Mouse (Mus musculus): ENCODE measurements around the gene Glmp. TPM values are rescaled to one million over a fixed set of nuclear protein-coding genes. Genes with fewer than 3 reads are reported as not detected.
A peak's percentile ranks its signal among the peaks of the same experiment; 100 is the strongest.

Glmp gene
- polyA plus RNA-seq, 1 experiment, result 171 TPM

- Histone ChIP-seq H3K4me2 (ENCODE audit: low read depth) (no peak overlapping the region), H3K79me2 (ENCODE audit: control insufficient read depth, insufficient read depth) (peaks cover 39% of the 10 kb centered on the region), H3K4me3 (peak overlapping the region; percentile 92), H3K36me3 (ENCODE audit: control insufficient read depth, insufficient read depth) (no peaks in the 10 kb centered on the region), H3ac (ENCODE audit: control insufficient read depth, insufficient read length) (no peak overlapping the region), H3K27me3 (ENCODE audit: control insufficient read depth, insufficient read depth, insufficient read length) (no peaks in the 10 kb centered on the region)
- TF ChIP-seq MAX (IDR thresholded peaks at IDR 0.05; ENCODE audit: low read depth) (no peak), REST (IDR thresholded peaks at IDR 0.05; ENCODE audit: insufficient read depth, insufficient read length) (no peak), USF1 (IDR thresholded peaks at IDR 0.05; ENCODE audit: low read depth) (no peak), MYOD1 (IDR thresholded peaks at IDR 0.05; ENCODE audit: control insufficient read depth in 1 of 3, insufficient read length in 2 of 3, low read depth in 2 of 3) (no peak), POLR2A (IDR thresholded peaks at IDR 0.05; ENCODE audit: insufficient read length, low read depth) (no peak), SRF (IDR thresholded peaks at IDR 0.05; ENCODE audit: control insufficient read depth, insufficient read length, low read depth) (no peak), TCF3 (IDR thresholded peaks at IDR 0.05; ENCODE audit: insufficient read length, low read depth) (no peak), E2F4 (IDR thresholded peaks at IDR 0.05; ENCODE audit: insufficient read depth) (no peak), MYOG (IDR thresholded peaks at IDR 0.05; ENCODE audit: control insufficient read depth in 1 of 3, insufficient read depth in 1 of 3, insufficient read length in 2 of 3, low read depth in 2 of 3) (no peak), TCF12 (IDR thresholded peaks at IDR 0.05; ENCODE audit: insufficient read depth, poor library complexity, severe bottlenecking) (no peak)
These were observed 9.3 kb downstream of the Glmp start for GRCm38 (mm10) chr3:88334029-88334658.

GRCm38 (mm10) chr3:88334902-88335435 lies 10.1 kb downstream of the Glmp start:
- H3ac ChIP-seq (ENCODE audit: control insufficient read depth, insufficient read length), result peak overlapping the region; percentile 69
- H3K36me3 ChIP-seq (ENCODE audit: control insufficient read depth, insufficient read depth), result no peaks in the 10 kb centered on the region
- H3K4me2 ChIP-seq (ENCODE audit: low read depth), result peak overlapping the region; percentile 75
- peaks cover 47% of the 10 kb centered on the region for H3K79me2 ChIP-seq (ENCODE audit: control insufficient read depth, insufficient read depth)
- TF ChIP-seq POLR2A (IDR thresholded peaks at IDR 0.05; ENCODE audit: insufficient read length, low read depth), result no peak
- TF ChIP-seq POLR2AphosphoS2 (IDR thresholded peaks at IDR 0.05; ENCODE audit: insufficient read length, low read depth), result no peak
- TF ChIP-seq USF1 (IDR thresholded peaks at IDR 0.05; ENCODE audit: low read depth), result no peak
- no peak for TF ChIP-seq E2F4 (IDR thresholded peaks at IDR 0.05; ENCODE audit: insufficient read depth)
- no peak for TF ChIP-seq MYOG (IDR thresholded peaks at IDR 0.05; ENCODE audit: control insufficient read depth in 1 of 3, insufficient read depth in 1 of 3, insufficient read length in 2 of 3, low read depth in 2 of 3)
- no peak for TF ChIP-seq SRF (IDR thresholded peaks at IDR 0.05; ENCODE audit: control insufficient read depth, insufficient read length, low read depth)
- no peak for TF ChIP-seq TCF3 (IDR thresholded peaks at IDR 0.05; ENCODE audit: insufficient read length, low read depth)
- no peak for TF ChIP-seq MYOD1 (IDR thresholded peaks at IDR 0.05; ENCODE audit: control insufficient read depth in 1 of 3, insufficient read length in 2 of 3, low read depth in 2 of 3)
- TF ChIP-seq TCF12 (IDR thresholded peaks at IDR 0.05; ENCODE audit: insufficient read depth, poor library complexity, severe bottlenecking), result no peak
- no peak for TF ChIP-seq CEBPB (IDR thresholded peaks at IDR 0.05; ENCODE audit: insufficient read depth, poor library complexity, severe bottlenecking)
- H3K4me3 ChIP-seq, result peak overlapping the region; percentile 92
- H3K27me3 ChIP-seq (ENCODE audit: control insufficient read depth, insufficient read depth, insufficient read length), result no peaks in the 10 kb centered on the region

- Histone ChIP-seq H3K27me3 (ENCODE audit: control insufficient read depth, insufficient read depth, insufficient read length) (no peaks in the 10 kb centered on the region), H3K4me2 (ENCODE audit: low read depth) (peak overlapping the region; percentile 75), H3ac (ENCODE audit: control insufficient read depth, insufficient read length) (peak overlapping the region; percentile 69), H3K36me3 (ENCODE audit: control insufficient read depth, insufficient read depth) (peaks cover 3% of the 10 kb centered on the region), H3K79me2 (ENCODE audit: control insufficient read depth, insufficient read depth) (peaks cover 53% of the 10 kb centered on the region), H3K4me3 (peak overlapping the region; percentile 92)
- TF ChIP-seq SRF (IDR thresholded peaks at IDR 0.05; ENCODE audit: control insufficient read depth, insufficient read length, low read depth) (no peak), MYOD1 (IDR thresholded peaks at IDR 0.05; ENCODE audit: control insufficient read depth in 1 of 3, insufficient read length in 2 of 3, low read depth in 2 of 3) (no peak), TCF12 (IDR thresholded peaks at IDR 0.05; ENCODE audit: insufficient read depth, poor library complexity, severe bottlenecking) (no peak), E2F4 (IDR thresholded peaks at IDR 0.05; ENCODE audit: insufficient read depth) (peak; percentile 87), USF1 (IDR thresholded peaks at IDR 0.05; ENCODE audit: low read depth) (no peak), CEBPB (IDR thresholded peaks at IDR 0.05; ENCODE audit: insufficient read depth, poor library complexity, severe bottlenecking) (no peak)
These were observed 10.7 kb downstream of the Glmp start for GRCm38 (mm10) chr3:88335436-88336053.

GRCm38 (mm10) chr3:88336058-88337013 lies 11.5 kb downstream of the Glmp start, which contains the start of the genes Tmem79 and Smg5:
Gene Tmem79 (minus strand): TSS chr3:88336148.
Gene Smg5 (plus strand): TSS chr3:88336260.
- H3K79me2 ChIP-seq (ENCODE audit: control insufficient read depth, insufficient read depth), result peaks cover 61% of the 10 kb centered on the region
- TF ChIP-seq MAX (IDR thresholded peaks at IDR 0.05; ENCODE audit: low read depth) (no peak), MYOD1 (IDR thresholded peaks at IDR 0.05; ENCODE audit: control insufficient read depth in 1 of 3, insufficient read length in 2 of 3, low read depth in 2 of 3) (no peak), POLR2A (IDR thresholded peaks at IDR 0.05; ENCODE audit: insufficient read length, low read depth) (peak; percentile 97), TCF12 (IDR thresholded peaks at IDR 0.05; ENCODE audit: insufficient read depth, poor library complexity, severe bottlenecking) (no peak), CEBPB (IDR thresholded peaks at IDR 0.05; ENCODE audit: insufficient read depth, poor library complexity, severe bottlenecking) (no peak), TCF3 (IDR thresholded peaks at IDR 0.05; ENCODE audit: insufficient read length, low read depth) (peak; percentile 19), POLR2AphosphoS2 (IDR thresholded peaks at IDR 0.05; ENCODE audit: insufficient read length, low read depth) (peak; percentile 92), MYOG (IDR thresholded peaks at IDR 0.05; ENCODE audit: control insufficient read depth in 1 of 3, insufficient read depth in 1 of 3, insufficient read length in 2 of 3, low read depth in 2 of 3) (peak in 1 of 3 experiments; percentile 25), USF1 (IDR thresholded peaks at IDR 0.05; ENCODE audit: low read depth) (no peak), E2F4 (IDR thresholded peaks at IDR 0.05; ENCODE audit: insufficient read depth) (no peak), REST (IDR thresholded peaks at IDR 0.05; ENCODE audit: insufficient read depth, insufficient read length) (peak; percentile 0), SRF (IDR thresholded peaks at IDR 0.05; ENCODE audit: control insufficient read depth, insufficient read length, low read depth) (no peak)
- H3K36me3 ChIP-seq (ENCODE audit: control insufficient read depth, insufficient read depth), result peaks cover 11% of the 10 kb centered on the region
- H3K4me3 ChIP-seq, result peak within 1 kb of the TSS; percentile 92
- no peaks in the 10 kb centered on the region for H3K27me3 ChIP-seq (ENCODE audit: control insufficient read depth, insufficient read depth, insufficient read length)
- peak within 1 kb of the TSS; percentile 75 for H3K4me2 ChIP-seq (ENCODE audit: low read depth)
- H3ac ChIP-seq (ENCODE audit: control insufficient read depth, insufficient read length), result peak within 1 kb of the TSS; percentile 69

All from myocyte (in vitro differentiated cells).